Mouse (Mus musculus): ENCODE measurements around the gene Acsbg2. TPM values are rescaled to one million over a fixed set of nuclear protein-coding genes. Genes with fewer than 3 reads are reported as not detected.

Gene Acsbg2
- total RNA-seq, 2 experiments from 2014 or later = not detected

DNA sequence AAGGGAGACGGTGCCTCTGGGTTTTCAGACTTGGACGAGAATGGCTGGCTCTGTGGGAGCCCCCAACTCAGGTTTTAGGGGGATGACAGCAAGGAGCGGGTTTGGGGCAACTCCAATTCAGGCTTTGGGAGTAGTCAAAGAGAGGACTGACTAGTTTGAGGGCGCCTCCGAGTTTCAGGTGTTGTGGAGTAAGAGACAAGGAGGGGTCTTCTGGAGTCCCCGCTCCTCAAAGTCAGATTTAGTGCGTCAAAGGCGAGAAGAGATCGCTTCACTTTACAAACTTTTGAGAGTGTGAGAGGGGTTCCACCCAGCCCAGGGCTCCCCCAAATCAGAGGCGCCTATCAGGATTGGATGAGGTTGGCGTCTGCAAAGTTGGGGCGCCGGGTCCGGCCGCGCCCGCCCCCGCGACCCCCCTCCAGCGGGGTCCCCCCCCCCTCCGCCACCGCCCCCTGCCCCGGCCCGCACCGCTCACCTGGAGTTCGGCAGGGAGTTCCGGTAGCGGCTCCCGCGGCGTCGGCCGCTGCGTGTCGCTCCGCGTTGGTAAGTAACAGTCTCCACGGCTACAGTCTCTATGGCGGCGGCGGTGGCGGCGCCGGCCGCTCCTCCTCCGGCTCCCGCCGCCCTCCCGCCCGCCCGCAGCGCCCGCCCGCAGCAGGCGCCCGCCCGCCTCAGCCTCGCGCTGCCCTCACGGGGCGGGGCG is 43.7 kb downstream of the Acsbg2 start, which contains the start of gene Rfx2:
Gene Rfx2 (minus strand): TSS at position 603 of the 700 bp plus-strand sequence.
- intact Hi-C loops (cut with DNase I) = loop anchor here (2.0 to 10.0 kb wide), 5 partner anchors 16 to 414 kb away; partner anchors contain the start of genes Catsperd, Gpr108, Lonp1 and Mllt1

DNA sequence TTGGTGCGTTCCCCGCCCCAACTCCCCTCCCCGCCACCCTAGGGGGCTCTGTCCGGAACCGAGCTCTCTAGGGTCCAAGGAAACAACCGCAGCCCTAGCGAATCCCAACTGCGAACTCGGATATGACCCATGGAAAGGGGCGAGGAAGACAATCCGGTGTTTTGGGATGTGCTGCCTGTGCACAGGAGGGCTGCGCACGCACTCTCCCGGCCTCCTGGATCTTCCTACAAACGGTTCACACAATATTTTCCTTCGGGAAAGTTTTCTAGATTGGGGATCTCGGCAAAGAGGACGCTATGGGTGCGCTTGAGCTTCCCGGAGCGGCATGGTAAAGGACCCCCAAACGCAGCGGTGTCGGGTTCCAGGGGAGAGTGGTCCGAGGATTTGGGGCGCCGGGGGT is 44.5 kb downstream of the Acsbg2 start:
- no peak for DNase-seq
- intact Hi-C loops (cut with DNase I) = loop anchor here (2.0 to 10.0 kb wide), 5 partner anchors 15 to 415 kb away; partner anchors contain the start of genes Catsperd, Gpr108, Lonp1 and Mllt1

More for the DNA sequence above, 43.7 kb downstream of the Acsbg2 start, which contains the start of gene Rfx2:
- no peak for DNase-seq

DNA sequence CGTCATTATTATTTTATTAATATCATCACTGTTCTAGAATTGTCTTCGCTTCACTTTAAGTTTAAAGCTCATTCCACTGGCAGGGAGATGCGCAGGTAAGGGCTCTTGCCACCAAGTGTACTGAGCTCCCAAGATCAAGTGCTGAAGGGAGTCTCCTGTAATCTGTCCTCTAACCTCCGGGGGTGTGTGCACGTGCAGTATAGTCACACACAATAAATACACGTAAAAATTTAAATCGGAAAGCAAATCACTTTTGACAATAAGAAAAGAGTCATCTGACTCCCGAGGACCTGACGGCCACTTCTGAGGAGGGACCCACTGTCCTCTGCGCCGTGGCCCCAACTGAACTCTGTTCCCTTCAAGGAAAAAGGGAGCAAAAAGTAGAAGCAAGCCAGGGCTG is 45.1 kb downstream of the Acsbg2 start:
- no peak for DNase-seq
- intact Hi-C loops (cut with DNase I) = no loop called here

DNA sequence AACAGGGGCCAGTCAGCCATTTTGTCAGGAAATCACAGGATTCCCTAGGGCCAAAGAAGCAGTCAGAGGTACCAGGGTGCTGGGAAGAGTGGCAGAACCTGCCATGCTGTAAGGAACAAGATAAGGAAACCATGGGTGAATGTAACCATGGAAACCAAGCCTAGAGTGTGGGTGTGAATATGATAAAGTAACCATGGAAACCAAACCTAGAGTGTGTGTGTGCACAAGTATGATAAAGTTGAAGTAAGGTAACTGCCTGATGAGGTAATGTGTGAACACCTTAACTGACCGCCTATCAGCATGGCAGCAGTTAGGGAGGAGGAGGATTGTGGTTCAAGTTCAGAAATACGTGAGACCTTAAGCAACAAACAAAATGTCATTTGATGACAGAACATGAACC is 47.5 kb downstream of the Acsbg2 start:
- intact Hi-C loops (cut with DNase I) = no loop called here
- no peak for DNase-seq

DNA sequence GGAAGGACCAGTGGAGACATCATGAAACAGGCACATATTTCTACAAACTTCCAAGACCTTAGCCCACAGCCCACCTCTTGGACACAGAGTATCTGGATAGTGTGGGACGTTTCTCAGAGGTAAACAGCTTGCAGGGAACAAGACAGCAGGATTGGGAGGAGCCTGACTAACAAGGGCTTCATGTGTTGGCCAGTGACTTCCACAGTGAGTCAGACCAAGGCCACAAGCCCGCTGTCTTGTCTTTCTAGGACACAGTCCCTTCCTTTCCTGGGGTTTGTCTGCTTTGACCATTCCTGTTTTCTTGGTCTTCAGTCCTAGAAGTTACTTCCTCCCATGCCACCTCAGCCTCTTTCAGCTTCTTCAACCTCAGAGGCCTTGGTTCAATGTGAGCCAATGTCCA is 50.9 kb downstream of the Acsbg2 start:
- intact Hi-C loops (cut with DNase I) = no loop called here
- DNase-seq = no peak

DNA sequence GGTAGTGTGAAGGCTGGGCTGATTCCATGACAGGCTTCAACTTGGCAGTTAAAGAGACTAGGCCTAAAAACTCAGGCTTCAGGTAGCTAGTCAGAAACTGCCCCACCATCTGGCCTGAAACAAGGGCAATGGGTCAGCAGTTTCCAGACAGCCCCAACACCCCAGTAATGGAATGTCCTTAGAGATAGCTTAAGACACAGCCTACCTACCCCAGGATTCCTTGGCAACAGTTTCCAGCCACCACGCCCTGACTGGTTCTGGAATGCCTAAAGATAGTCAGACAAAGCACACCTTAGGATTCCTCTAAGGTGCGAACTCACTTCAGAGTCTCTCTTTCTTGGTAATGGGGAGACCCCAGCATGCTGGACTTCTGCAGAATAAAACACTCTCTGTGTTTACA is 51.9 kb downstream of the Acsbg2 start:
- intact Hi-C loops (cut with DNase I) = no loop called here
- no peak for DNase-seq

DNA sequence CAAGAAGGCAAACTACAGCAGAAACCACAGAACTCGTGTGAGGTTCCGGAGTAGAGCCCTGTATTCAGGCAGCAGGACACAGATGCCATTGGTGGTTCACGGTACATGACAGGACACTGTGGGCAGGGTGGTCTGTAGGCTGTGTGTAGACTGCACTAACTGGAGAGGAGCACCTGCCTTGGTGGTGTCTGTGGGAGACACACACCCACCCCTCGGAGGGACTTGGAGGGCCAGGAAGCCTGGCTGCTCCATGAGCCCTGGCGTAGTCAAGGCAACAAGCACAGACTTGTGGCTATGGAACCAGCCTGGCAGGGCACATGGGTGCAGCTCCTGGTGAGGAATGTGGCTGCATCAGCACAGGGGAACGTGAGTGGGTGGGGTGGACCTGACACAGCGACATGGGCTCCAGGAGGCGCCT is 54.5 kb downstream of the Acsbg2 start:
- intact Hi-C loops (cut with DNase I) = no loop called here

DNA sequence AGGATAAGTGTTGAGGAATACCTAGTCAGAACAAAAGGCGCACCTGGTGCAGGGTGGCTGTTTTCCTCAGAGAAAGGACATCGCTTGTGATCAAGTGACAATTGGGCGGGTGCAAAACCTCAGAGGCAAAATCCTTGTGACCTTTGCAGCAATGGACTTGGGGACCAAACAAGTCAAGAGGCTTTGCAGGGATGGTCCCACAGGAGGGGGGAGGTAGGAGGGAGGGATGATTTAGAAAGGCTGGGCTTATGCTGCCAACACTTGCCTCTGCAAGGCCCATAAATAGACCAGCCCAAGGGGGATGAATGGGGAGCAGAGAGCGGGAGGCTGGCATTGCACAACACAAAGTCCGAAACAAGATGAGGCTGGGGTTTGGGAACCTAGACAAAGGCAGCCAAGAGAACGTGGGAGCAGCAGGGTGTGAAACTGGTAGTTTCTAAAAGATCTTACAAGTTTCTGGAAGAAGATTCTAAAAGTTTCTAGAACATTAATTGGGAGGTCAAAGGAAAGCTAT is 55.2 kb downstream of the Acsbg2 start:
- no peak for DNase-seq
- intact Hi-C loops (cut with DNase I) = no loop called here

More for the DNA sequence above, 54.5 kb downstream of the Acsbg2 start:
- DNase-seq = no peak

DNA sequence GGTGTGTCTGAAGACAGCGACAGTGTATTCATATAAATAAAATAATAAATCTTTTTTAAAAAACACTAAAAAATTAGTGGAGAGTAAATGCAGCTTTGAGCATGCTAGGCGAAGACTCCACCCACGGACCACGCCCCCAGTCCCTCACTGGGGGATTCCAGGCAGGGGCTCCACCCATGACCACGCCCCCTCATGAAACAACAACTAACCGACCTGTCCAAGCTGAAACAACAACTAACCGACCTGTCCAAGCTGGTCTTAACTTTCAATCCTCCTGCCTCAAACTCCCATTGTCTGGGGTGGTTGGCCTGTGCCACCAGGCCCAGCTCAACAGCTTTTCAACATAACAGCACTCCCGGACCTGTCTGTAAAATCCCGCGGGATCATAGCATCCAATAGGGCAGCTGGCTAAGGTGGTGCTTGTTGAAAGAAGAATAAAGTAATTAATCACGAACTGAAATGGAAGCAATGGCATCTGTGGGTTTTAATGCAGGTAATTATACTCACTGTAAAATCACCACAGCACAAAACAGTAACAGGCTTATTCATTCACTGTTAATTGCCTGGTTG is 56.1 kb downstream of the Acsbg2 start:
- DNase-seq = no peak
- intact Hi-C loops (cut with DNase I) = no loop called here

DNA sequence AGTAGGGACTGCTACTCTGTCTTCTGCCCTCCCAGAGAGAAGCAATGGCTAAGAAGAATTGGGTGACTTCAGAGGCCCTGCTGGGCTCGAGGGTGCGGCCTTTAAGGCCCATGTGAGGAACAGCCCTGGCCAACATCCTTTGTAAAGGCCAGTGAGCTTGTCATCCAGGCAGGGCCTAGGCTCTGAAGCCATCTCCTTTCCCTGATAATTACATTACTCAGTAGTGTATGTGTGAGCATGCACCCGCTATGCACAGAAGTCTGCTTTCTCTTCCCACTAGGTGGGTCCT is 59.2 kb downstream of the Acsbg2 start:
- no peak for DNase-seq
- intact Hi-C loops (cut with DNase I) = loop anchor here (2.0 kb wide), 1 partner anchor 16 kb away; the partner anchor contains the start of gene Rfx2

DNA sequence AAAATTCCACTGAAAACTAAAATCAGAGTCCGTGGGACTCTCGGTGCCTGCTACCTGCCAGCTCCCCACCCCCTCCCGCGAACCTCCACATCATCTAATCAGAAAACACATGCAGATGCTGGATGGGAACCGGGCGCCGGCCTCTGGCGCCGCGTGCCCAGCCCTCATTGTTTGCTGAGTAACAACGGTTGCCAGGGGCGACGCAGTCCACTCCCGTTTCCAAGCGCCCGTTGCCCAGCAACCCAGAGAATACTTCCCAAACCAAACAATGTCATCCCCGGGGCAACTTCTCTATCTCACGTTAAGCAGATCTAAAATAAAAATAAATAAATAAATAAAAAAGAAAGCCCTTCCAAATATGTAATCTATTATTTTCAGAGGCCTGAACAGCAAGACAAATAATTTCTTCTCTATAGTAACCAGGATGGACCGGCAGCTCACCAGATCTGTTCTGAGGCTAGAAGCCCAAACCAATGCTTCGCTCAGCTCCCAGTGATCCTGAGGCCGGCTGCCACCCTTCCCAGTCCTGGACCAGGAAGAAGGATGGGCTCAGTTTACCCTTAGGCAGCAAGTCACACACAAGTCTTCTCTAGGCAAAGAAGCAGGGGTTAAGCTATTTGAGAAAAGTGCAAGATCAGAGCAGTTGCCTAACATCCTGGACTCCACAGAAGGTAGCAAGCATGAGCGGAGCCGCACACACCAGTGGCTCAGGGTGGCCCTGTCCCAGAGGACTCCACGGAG is 59.8 kb downstream of the Acsbg2 start:
- DNase-seq = peak; percentile 86 to 89
- intact Hi-C loops (cut with DNase I) = loop anchor here (2.0 kb wide), 1 partner anchor 16 kb away; the partner anchor contains the start of gene Rfx2

DNA sequence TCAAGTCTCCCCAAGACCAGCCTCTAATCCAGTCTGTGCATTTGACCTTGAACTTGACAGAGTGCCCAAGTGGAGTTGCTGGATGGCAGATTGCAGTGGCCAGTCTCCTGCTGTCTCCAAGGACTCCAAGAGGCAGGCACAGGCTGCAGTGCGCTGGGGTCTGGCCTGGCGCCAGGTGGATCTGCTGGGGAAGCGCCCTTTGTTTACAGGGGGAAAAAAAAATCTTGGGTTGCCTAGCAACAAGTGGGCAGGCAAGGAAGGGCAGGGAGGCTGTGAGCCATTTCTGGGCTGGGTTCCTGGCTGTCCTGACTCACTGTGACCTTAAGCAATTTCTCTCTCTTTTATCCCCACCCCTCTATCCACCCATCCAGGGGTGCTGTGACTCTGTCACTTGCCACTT is 64.0 kb downstream of the Acsbg2 start:
- DNase-seq = peak; percentile 90 to 91
- intact Hi-C loops (cut with DNase I) = no loop called here

DNA sequence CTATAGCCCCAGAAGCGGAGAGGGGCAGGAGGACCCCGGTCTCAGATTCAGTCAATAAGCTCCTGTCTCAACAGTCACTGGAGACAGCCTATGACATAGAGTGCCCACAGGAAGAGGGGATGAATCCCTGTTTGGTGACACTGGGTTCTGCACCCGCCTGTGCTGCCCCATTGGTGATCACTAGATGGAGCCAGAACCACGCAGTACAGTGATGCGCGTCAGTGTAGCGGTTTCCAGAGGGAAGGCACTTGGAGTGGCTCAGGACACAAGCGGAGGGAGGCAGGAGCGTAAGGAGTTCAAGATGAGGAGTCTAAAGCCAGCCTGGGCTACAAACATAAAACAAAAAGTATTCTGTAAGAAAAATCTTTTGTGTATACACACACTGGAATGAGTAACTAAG is 65.7 kb downstream of the Acsbg2 start:
- peak; percentile 78 to 81 for DNase-seq
- intact Hi-C loops (cut with DNase I) = loop anchor here (1.0 to 5.0 kb wide), 4 partner anchors 50 to 358 kb away; partner anchors contain the start of gene Mllt1

DNA sequence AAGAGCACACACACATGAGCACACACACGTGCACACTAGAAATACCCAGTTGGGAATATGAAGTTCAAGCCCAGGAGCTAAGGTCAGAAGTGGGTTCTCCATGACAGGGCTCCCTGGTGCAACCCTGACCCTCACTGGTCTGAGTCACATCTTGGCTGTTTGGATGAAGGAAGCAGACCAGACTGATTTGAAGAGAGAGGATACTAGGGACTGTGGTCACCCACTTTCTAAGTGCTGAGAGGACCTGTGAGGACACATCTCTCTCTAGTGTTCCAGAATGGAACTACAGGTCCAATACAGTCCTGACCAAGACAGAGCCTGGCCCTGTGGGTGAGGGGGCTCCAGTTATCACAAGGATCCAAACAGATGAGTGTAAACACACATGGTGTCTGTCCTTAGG is 68.5 kb downstream of the Acsbg2 start:
- no peak for DNase-seq
- intact Hi-C loops (cut with DNase I) = loop anchor here (5.0 kb wide), 1 partner anchor 132 kb away; the partner anchor contains the start of gene Mllt1

DNA sequence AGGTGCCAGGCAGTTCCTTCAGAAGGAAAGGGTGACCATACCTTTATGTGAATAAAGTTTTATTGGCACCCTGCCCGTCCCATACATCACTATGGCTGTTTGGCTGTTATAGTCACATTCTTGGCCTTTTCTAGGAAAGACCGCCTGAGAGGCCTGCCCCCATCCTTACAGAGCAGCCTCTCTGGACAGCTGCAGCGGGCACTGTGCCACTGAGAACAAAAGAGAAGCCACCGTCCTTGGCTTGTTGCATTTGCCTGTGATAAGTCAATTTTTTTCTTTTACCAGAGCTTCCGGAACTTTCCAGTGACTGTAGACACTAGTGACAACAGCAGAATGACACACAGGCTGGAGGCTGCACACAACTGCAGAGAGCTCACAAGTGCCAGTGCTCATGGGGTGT is 69.3 kb downstream of the Acsbg2 start:
- DNase-seq = no peak
- intact Hi-C loops (cut with DNase I) = loop anchor here (5.0 kb wide), 1 partner anchor 132 kb away; the partner anchor contains the start of gene Mllt1

DNA sequence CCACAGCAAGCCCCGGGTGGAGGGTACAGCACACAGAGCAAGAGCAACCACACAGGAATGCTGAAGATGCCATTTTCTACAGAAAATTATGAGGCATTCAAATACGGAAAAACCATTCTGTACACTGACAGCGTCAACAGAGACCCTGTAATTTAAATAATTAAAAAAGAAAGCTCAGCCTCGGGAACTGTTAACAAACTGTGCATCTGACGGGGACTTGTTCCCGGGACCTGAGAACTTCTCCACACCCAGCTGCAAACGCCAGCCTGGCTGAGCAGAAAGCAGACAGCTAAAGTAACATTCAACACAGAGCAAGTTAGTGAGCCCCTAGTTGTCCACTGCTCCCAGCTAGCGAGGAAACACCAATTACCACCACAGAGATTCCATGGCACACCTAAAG is 72.2 kb downstream of the Acsbg2 start:
- DNase-seq = no peak
- intact Hi-C loops (cut with DNase I) = no loop called here

DNA sequence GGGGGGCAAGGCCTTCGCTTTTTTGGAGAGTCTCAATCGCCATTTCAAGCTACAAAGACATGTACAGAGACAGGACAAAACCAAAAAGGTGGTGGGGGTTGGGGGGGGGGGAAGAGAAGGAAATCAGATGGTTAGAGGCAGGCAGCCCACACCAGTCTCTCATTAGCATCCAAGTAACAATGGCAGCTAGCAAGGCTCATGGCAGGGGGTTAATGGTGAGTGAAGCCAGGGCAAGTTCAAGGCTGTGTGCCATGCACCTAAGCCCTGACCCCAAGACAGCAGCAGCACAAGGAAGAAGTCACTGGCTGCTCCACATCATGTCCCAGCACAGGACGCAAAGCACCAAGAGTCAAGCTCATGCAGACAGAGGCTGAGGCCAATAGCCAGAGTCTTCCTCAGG is 75.0 kb downstream of the Acsbg2 start:
- intact Hi-C loops (cut with DNase I) = no loop called here
- no peak for DNase-seq

DNA sequence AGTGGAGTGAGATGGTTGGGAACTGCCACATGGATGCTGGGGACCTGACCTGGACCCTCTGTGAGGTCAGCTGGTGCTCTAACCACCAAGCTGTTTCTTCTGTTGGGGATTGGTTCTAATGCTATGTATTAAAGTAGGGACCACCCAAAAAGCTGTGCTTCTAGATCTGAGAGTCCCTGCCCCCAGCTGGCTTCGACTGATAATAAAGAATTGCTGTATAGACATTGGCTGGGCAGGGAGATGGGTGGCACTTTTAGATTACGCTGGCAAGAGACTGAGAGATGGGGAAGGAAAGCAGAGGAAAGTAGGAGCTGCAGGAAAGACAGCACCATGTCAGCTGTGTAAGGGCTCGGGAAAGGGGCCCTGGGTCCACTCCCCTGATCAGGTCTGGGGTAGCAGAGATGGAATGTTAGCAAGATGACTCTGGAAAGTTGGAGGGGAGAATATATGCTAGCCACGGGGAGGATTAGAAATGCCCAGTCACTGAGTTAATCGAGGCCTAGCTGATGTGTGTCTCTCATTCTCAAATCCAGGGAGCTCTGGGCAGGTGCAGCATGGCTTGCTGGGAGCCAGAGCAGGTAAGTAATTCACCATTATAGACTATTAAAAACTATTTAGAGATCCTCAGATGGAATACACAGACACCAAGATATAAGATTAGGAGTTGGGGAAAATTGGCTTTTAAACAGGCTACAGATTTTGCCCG is 80.5 kb downstream of the Acsbg2 start:
- no peak for DNase-seq
- intact Hi-C loops (cut with DNase I) = no loop called here

All from heart, postnatal 36 days (tissue).